Mouse (Mus musculus): ENCODE measurements around the gene Fcho2.
A peak's percentile ranks its signal among the peaks of the same experiment; 100 is the strongest.
"Not testable (repeated sequence)": the region's sequence is repeated elsewhere in the genome, so short reads cannot be mapped to it uniquely, and the experiment has no call there.

The Fcho2 gene

DNA sequence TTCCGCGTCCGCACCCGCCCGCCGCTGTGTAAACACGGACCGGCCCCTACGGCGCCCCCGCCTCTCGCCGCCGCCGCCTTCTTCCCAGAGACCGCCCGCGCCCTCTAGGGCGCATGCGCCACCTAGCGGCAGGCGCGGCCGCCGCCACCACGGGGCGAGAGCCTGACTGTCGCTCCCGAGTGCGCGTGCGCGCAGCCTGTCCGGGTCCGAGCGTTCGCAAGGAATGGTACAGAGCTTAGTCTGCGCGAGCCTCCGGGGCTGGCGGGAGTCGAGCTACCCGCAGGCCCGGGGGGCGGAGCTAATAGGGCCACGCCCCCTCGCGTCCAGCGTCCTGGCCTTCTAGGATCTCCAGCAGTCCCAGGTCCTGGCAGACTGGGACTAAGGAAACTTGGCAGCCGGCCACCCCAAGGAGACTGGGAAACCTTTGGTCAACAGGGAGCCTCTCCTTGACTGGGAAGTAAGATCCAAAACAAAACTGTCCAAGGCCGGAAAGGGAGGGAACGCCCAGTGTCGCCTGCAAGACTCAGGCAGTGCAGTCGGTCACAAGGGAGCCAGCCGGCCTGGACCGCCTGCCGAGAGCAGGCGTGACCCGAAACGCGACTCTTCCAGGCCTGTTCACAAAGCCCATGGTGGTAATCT is at the start of gene Fcho2:
TSS of gene Fcho2 (minus strand) at position 303 of the 639 bp plus-strand sequence.
- peak; percentile 94 to 97 for DNase-seq (ENCODE audit: low spot score in 2 of 2)

GRCm38 (mm10) chr13:98855291-98855690 is 40.0 kb upstream of the Fcho2 start:
- peak in 1 of 2 experiments; percentile 9 for DNase-seq (ENCODE audit: low spot score in 2 of 2)

DNA sequence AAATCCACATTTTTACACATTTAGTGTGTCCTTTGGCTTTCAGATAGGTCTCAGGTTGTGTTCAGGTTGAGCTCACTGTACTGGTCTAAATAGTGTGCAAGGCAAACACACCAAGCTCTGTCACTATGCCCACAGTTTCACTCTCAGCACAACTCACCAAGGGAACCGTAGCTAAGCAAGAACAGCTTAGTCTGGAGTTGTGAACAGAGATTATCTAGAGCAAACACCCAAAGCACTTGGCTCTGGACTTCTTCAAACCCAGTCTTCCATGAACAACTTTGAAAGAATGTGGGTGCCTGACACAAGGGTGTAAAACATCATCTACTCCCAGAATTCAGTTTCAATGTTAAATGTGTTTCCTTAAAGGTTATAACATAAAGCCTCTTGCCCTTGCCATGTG is 30.5 kb upstream of the Fcho2 start:
- DNase-seq (ENCODE audit: low spot score in 2 of 2), result no peak

DNA sequence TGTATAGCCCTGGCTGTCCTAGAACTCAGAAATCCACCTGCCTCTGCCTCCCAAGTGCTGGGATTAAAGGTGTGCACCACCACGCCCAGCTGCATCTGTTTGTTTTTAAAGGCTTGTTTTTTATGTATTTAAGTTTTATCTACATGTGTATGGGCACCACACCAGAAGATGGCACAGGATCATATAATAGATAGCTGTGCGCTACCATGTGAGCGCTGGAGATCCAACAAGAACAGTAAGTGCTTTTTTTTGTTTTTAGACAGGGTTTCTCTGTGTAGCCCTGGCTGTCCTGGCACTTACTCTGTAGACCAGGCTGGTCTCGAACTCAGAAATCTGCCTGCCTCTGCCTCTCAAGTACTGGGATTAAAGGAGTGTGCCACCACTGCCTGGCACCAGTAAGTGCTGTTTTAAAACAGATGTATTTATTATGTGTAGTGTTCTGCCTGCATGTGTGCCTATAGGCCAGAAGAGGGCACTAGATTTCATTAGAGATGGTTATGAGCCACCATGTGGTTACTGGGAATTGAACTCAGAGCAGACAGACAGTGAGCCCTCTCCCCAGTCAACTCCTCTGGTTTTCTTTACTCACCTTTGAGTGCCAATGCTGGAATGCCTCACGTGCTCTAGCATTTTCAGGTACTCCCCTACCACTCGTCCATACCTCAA is 21.3 kb upstream of the Fcho2 start:
- no peak for DNase-seq (ENCODE audit: low spot score in 2 of 2)

GRCm38 (mm10) chr13:98835740-98836139 is 20.5 kb upstream of the Fcho2 start:
- DNase-seq (ENCODE audit: low spot score in 2 of 2), result no peak

DNA sequence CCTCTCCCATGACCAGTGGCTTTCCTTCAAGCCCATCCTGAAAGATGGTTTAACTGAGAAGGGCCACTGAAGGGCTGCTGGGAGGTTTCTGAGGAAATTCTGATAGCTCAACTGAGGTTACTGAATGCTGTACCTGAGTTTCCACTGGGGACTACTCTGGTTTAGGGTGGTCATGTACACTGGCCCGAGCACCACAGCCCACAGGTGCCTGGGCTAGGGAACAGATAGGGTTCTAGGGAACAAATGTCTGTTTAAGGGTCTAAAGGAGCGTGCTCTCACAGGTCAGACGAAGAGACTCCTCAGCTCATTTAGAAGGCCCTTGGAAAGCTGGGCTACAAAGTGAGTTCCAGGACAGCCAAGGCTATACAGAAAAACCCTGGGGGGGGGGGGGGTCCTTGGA is 19.5 kb upstream of the Fcho2 start:
- no peak for DNase-seq (ENCODE audit: low spot score in 2 of 2)

DNA sequence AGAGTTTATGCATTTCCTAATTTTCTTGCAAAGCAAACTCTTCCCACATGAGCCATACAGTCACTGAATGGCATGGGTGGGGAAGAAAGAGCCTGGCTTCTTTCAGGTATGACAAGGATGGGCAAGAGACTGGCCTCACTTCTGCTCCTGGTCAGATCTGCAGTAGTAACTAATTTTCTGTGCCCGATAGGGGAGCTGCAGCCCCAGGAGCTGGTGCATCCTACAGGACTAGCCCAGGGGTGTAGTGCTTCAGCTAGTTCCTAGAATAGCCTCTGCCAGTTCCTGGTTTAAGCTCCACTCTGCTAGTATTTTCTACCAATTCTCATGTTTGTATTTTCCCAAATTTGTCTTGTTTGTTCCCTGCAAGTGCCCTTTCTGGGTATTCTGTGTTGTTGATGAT is 18.9 kb upstream of the Fcho2 start:
- no peak for DNase-seq (ENCODE audit: low spot score in 2 of 2)

DNA sequence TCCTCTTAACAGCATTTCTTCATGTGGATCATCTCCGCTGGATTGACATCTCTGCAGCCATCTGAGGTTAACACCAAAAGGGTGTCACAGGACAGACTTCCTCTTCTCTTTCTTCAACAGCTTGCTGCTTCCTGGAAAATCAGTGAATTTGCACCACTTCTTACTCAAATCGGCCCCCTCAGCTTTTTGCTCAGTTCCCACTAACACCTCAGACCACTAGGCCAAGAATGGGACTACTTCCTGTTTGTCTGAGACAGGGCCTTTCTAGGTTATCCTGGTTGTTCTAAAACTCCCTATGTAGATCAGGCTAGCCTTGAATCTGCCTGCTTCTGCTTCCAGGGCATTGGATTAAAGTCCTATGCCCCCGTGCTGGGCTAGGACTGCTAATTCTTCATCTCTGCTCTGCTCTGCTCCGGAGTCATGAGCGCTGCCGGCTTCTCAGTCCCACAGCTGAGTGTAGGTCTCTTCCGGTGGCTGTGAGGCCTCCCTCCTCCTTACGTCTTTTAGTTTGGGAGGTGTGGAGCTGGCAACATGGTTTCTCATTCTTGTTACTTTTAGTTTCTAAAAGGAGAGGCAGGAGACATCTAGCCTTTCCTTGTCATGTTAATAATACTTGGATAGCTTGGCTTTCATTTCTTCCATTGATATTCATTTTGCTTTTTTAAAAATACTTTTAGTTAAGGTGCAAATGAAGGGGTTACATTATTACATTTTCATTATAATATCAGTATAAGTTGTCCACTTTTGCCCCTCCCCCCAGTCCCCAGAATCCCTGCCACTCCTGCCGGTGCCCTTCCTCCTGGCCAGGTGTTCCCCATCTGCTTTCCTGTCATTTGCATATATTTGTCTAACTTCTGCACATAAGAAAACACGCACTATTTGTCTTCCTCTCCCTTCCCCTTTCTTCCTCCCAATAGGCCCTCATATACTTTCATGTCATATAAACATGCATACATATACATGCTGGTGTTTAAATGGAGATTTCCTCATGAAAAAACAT is 17.5 kb upstream of the Fcho2 start:
- no peak for DNase-seq (ENCODE audit: low spot score in 2 of 2)

DNA sequence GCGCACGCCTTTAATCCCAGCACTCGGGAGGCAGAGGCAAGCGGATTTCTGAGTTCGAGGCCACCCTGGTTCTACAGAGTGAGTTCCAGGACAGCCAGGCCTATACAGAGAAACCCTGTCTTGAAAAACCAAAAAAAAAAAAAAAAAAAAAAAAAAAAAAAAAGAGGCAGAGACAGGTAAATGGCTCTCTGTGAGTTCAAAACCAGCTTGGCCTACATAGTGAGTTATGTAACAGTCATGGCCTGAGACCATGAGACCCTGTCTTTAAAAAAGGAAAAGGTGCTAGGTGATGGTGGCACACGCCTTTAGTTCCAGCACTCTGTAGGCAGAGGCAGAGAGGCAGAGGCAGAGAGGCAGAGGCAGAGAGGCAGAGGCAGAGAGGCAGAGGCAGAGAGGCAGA is 13.8 kb upstream of the Fcho2 start:
- DNase-seq (ENCODE audit: low spot score in 2 of 2), result not testable (repeated sequence)

- no peak for DNase-seq (ENCODE audit: low spot score in 2 of 2)
These were observed 10.3 kb upstream of the Fcho2 start for GRCm38 (mm10) chr13:98825574-98825973.

DNA sequence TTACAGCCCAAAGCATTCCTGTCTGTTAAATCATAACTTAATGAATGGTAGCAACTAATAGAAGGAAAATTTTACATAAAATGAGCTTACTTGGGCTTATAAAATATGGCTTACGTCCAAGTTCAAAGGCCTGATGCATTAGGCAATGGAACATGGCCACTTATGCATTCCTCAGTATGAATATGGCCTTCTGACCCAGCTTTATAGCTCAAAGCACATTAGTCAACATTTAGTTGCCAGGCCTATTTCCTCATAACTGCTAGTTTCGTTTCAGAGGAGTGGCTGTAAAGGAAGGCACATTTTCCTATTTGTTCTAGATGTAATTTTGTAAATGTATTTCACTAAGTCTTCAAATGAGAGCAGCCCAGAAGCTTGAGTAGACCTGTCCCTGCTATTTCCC is 3.8 kb upstream of the Fcho2 start:
- DNase-seq (ENCODE audit: low spot score in 2 of 2), result no peak

DNA sequence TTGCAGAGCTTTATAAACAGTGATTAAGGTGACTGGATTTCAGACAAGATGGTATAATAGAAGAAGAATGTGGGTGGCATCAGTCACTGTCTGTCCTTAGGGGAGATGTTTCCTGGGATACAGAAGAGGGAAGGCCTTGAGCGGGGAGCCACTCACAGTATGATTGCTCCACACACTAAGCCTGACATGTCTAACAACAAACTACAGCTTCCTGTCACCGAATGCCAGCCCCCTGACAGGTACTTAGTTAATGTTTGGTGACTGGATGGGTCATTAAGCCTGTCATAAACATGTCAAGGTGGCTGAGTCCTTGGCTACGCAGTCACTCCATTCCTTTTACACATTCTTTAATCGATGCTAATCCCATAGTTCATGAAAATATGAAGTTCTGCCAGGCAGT is 3.0 kb upstream of the Fcho2 start:
- no peak for DNase-seq (ENCODE audit: low spot score in 2 of 2)

GRCm38 (mm10) chr13:98817766-98818165 is 2.5 kb upstream of the Fcho2 start:
- no peak for DNase-seq (ENCODE audit: low spot score in 2 of 2)

GRCm38 (mm10) chr13:98816981-98817660 is 1.9 kb upstream of the Fcho2 start:
- not testable (repeated sequence) for DNase-seq (ENCODE audit: low spot score in 2 of 2)

DNA sequence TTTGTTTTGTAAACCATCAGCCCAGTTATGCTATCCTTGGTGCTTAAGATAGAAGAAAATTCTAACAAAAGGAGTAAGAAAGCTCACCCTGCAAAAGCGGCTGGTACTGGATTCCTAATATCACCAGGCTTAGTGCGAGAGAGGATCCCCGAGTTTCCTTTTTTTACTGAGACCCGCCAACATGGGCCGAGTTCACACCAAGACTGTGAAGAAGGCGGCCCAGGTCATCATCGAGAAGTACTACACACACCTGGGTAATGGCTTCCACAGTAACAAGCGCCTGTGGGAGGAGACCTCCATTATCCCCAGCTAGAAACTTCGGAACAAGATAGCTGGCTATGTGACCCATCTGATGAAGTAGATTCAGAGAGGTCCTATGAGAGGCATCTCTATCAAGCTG is 1.3 kb upstream of the Fcho2 start:
- no peak for DNase-seq (ENCODE audit: low spot score in 2 of 2)

DNA sequence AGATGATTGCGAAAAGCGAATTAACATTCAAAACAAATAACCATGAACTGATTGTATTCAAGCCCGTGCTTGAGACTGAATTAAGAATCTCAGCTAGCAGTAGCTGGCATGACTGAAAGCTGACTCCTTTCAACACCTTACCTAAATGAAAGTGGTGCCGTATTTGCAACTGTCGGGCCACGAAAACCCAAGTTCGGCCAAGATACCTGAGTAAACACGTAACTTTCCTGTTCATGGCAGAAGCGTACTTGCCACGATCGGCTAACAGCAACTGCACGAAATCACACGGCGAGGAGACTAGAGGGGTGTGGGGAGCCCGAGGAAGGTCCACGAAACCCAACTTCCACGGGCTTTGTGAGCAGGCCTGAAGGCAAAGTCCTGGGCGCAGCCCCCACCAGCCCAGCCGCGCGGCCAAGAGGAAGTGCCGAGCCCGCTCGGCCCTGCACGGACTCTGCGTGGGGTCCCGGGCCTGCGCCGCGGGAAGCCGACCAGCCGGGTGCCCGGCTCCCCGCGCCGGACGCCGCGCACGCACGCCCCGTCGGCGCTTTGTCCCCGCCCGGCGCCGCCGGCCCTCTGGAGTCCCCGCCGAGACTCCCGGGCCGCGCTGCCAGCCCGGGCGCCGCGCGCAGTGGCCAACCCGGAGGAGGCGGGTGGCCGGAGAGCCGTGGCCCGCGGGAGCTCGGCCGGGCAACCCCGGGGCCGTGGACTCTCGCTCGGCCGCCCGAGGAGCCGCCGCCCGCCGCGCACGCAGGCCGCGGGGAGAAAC is 791 bp downstream of the Fcho2 start:
- peak; percentile 40 to 67 for DNase-seq (ENCODE audit: low spot score in 2 of 2)

- no peak for DNase-seq (ENCODE audit: low spot score in 2 of 2)
These were observed 1.5 kb downstream of the Fcho2 start for GRCm38 (mm10) chr13:98813596-98814274.

GRCm38 (mm10) chr13:98813167-98813566 is 2.1 kb downstream of the Fcho2 start:
- no peak for DNase-seq (ENCODE audit: low spot score in 2 of 2)

GRCm38 (mm10) chr13:98812285-98812684 is 3.0 kb downstream of the Fcho2 start:
- no peak for DNase-seq (ENCODE audit: low spot score in 2 of 2)

DNA sequence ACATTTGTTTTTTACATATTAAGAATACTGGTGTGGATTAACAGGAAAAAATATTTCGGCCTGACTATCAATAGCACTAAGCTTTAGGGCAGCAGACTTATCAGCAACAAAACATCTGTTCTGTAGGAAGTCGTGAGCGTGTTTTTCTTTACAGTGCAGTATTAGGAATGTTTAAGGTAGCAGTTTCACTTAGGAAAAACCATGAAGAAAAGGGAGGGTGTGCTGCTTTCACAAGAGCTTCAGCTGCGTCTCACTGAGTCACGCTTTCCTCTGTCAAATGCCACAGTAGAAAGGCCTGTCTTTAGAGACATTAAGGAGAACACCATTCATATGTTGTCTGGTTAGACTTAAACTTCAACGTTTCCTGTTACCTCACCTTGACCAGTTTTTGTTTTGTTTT is 5.1 kb downstream of the Fcho2 start:
- no peak for DNase-seq (ENCODE audit: low spot score in 2 of 2)

All from urinary bladder, adult 18-20 months (tissue).